Mouse (Mus musculus) embryonic facial prominence, embryonic 14.5 days (tissue): ENCODE measurements around the gene Ccdc182. TPM values are rescaled to one million over a fixed set of nuclear protein-coding genes. Genes with fewer than 3 reads are reported as not detected.

Experiments used
- ATAC-seq: fragments of 200-750 bp; cut with Nextera tagmentation; 2 replicates; pipeline ENCODE4 v1.8.0; 2017; ENCODE audit warnings: low read depth, moderate number of reproducible peaks, moderate TSS enrichment
- DNase-seq: peaks from one replicate; pipeline ENCODE4 v3.0.0-alpha.2; 2015; ENCODE audit warnings: low spot score
- H3K27ac ChIP-seq: fragments of 300-500 bp; sonication (generic); replicated peaks from 2 replicates; pipeline ENCODE4 v1.5.1; 2014; ENCODE audit warnings: low read depth, mild to moderate bottlenecking, low read length, moderate library complexity
- H3K27me3 ChIP-seq: fragments of 300-500 bp; sonication (generic); replicated peaks from 2 replicates; pipeline ENCODE4 v1.6.1; 2014; ENCODE audit warnings: low read length; ENCODE audit not compliant: control insufficient read depth, insufficient read depth
- H3K36me3 ChIP-seq: fragments of 300-500 bp; sonication (generic); 2 replicates; pipeline ENCODE4 v1.6.1; 2014; ENCODE audit warnings: low read length, mixed read lengths; ENCODE audit not compliant: control insufficient read depth, insufficient read depth
- H3K4me1 ChIP-seq: fragments of 300-500 bp; sonication (generic); 2 replicates; pipeline ENCODE4 v1.6.1; 2014; ENCODE audit warnings: antibody characterized with exemption, low read length; ENCODE audit not compliant: control insufficient read depth, insufficient read depth
- H3K4me2 ChIP-seq: fragments of 300-500 bp; sonication (generic); 2 replicates; pipeline ENCODE4 v1.6.1; 2014; ENCODE audit warnings: low read depth, mild to moderate bottlenecking, low read length, moderate library complexity, mixed read lengths
- H3K4me3 ChIP-seq: fragments of 300-500 bp; sonication (generic); 2 replicates; pipeline ENCODE4 v1.5.1; 2014; ENCODE audit warnings: low read depth, mild to moderate bottlenecking, low read length
- H3K9ac ChIP-seq: fragments of 300-500 bp; sonication (generic); 2 replicates; pipeline ENCODE4 v1.6.1; 2014; ENCODE audit warnings: low read depth, mild to moderate bottlenecking, low read length, moderate library complexity, mixed read lengths
- H3K9me3 ChIP-seq: fragments of 300-500 bp; sonication (generic); 2 replicates; pipeline ENCODE4 v1.6.1; 2016; ENCODE audit warnings: low read length; ENCODE audit not compliant: control insufficient read depth
- WGBS: fragments of 180-500 bp; shearing (Covaris S2); extraction: QIAGEN DNeasy Blood & Tissue Kit; methylation state at CpG from one replicate; pipeline ENCODE4 v1.1.7; 2014; 5-methylcytosine and 5-hydroxymethylcytosine counted together
- polyA plus RNA-seq: library from polyadenylated mRNA; unstranded; fragments of >200 nt; fragmentation: Nextera tagmentation; extraction: Ambion mirVana; gene quantifications from 2 replicates; pipeline ENCODE4 v1.2.1, GENCODE M21; 2014

Gene Ccdc182
- polyA plus RNA-seq, 1 experiment from 2014 or later, result not detected

GRCm38 (mm10) chr11:88288805-88289340, 5.0 kb upstream of the Ccdc182 start:
- H3K27ac ChIP-seq, result no peak overlapping the region
- peaks cover under 1% of the 10 kb centered on the region; the same call in 1 of the 2 replicates for H3K4me1 ChIP-seq
- H3K27me3 ChIP-seq, result no peaks in the 10 kb centered on the region
- ATAC-seq (peak; percentile 61), DNase-seq (no peak)
- H3K9ac ChIP-seq, result no peak overlapping the region
- no peak overlapping the region for H3K4me3 ChIP-seq
- H3K4me2 ChIP-seq, result no peak overlapping the region
- H3K9me3 ChIP-seq, result no peaks in the 10 kb centered on the region
- H3K36me3 ChIP-seq, result no peaks in the 10 kb centered on the region
- 48% methylated on average over 12 of the region's 12 CpGs for WGBS

DNA sequence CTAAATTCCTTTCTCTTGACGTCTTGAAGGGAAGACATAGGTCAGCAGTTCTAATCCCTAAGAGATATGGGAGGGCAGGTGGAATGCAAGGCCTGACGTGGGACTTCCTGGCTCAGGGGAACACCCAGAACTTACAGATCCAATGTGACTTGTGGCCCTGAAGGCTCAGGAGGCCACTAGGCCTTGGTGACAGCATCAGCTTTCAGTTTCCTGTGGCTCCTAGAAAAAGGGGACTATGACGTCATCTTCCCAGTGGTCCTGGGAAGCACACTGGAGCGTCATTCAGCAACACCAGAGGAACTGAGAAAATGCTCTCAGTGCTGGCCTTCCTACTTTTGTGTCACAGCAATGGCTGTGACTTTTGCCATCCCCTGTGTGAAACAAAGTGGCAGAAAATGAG, 2.6 kb upstream of the Ccdc182 start:
- 60% methylated on average over 4 of the region's 4 CpGs for WGBS
- Histone ChIP-seq H3K4me2 (no peak overlapping the region), H3K4me1 (peaks cover 6% of the 10 kb centered on the region; the same call in 1 of the 2 replicates), H3K36me3 (no peaks in the 10 kb centered on the region), H3K4me3 (no peak overlapping the region), H3K27ac (no peak overlapping the region), H3K9ac (no peak overlapping the region), H3K9me3 (no peaks in the 10 kb centered on the region), H3K27me3 (no peaks in the 10 kb centered on the region)
- DNase-seq, result no peak
- ATAC-seq, result no peak

GRCm38 (mm10) chr11:88291688-88292087, 2.2 kb upstream of the Ccdc182 start:
- no peak overlapping the region for H3K9ac ChIP-seq
- no peak overlapping the region for H3K4me2 ChIP-seq
- DNase-seq (peak; percentile 61), ATAC-seq (no peak)
- H3K4me3 ChIP-seq, result no peak overlapping the region
- no peak overlapping the region for H3K27ac ChIP-seq
- H3K4me1 ChIP-seq, result peaks cover 6% of the 10 kb centered on the region; the same call in 1 of the 2 replicates
- H3K27me3 ChIP-seq, result no peaks in the 10 kb centered on the region
- no peaks in the 10 kb centered on the region for H3K36me3 ChIP-seq
- WGBS, result 40% methylated on average over 4 of the region's 4 CpGs
- H3K9me3 ChIP-seq, result no peaks in the 10 kb centered on the region

DNA sequence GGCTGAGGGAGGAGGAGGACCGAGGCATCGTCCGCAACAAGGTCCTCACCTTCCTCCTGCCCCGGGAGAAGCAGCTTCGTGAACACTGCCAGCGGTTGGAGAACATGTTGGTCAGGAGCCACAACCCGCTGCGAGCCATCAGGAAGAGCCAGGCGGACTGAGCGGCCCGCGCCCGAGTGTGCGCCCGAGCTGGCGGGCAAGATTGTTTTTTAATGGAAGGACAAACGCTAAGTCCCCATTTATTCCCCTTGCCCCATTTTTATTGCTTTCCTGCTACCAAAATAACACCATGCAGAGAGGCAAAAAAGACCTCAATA, 494 bp downstream of the Ccdc182 start:
- WGBS, result 21% methylated on average over 17 of the region's 17 CpGs
- DNase-seq (no peak), ATAC-seq (no peak)
- peak overlapping the region; percentile 27 for H3K4me3 ChIP-seq
- peak overlapping the region; percentile 50 for H3K9ac ChIP-seq
- H3K9me3 ChIP-seq, result no peaks in the 10 kb centered on the region
- H3K4me2 ChIP-seq, result peak overlapping the region; percentile 52
- peaks cover 6% of the 10 kb centered on the region; the same call in 1 of the 2 replicates for H3K4me1 ChIP-seq
- H3K36me3 ChIP-seq, result no peaks in the 10 kb centered on the region
- H3K27me3 ChIP-seq, result no peaks in the 10 kb centered on the region
- H3K27ac ChIP-seq, result no peak overlapping the region

- no peaks in the 10 kb centered on the region for H3K27me3 ChIP-seq
- H3K27ac ChIP-seq, result no peak overlapping the region
- no peak overlapping the region for H3K9ac ChIP-seq
- no peaks in the 10 kb centered on the region for H3K36me3 ChIP-seq
- WGBS, result 67% methylated on average over 5 of the region's 5 CpGs
- DNase-seq, result no peak
- H3K4me1 ChIP-seq, result peaks cover 6% of the 10 kb centered on the region; the same call in 1 of the 2 replicates
- no peak for ATAC-seq
- H3K4me2 ChIP-seq, result no peak overlapping the region
- H3K9me3 ChIP-seq, result no peaks in the 10 kb centered on the region
- no peak overlapping the region for H3K4me3 ChIP-seq
These were observed 1.4 kb downstream of the Ccdc182 start for GRCm38 (mm10) chr11:88295298-88295697.

DNA sequence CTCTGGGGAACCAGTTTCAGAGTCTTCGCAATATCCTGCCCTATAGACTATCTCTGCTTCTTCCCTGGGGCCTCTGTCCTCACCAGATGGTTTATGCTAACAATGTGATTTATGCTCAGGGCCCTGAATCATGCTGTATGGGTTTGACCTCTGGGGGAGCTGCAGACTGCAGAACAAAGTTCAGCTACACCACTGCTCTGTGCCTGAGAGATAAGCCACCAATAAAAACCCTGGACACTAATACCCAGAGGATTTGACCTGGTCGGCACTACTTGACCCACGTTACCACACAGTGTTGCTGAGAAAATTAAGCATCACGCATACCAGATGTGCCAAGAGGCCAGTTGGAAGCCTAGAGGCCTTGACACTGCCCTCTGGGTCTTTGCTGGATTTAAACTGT, 3.7 kb downstream of the Ccdc182 start:
- 43% methylated on average over 4 of the region's 4 CpGs for WGBS
- no peak overlapping the region for H3K4me2 ChIP-seq
- peaks cover 6% of the 10 kb centered on the region; the same call in 1 of the 2 replicates for H3K4me1 ChIP-seq
- H3K27ac ChIP-seq, result no peak overlapping the region
- no peak overlapping the region for H3K4me3 ChIP-seq
- ATAC-seq (no peak; the same call in 1 of the 2 replicates), DNase-seq (no peak)
- H3K9me3 ChIP-seq, result no peaks in the 10 kb centered on the region
- no peak overlapping the region for H3K9ac ChIP-seq
- no peaks in the 10 kb centered on the region for H3K27me3 ChIP-seq
- H3K36me3 ChIP-seq, result no peaks in the 10 kb centered on the region

DNA sequence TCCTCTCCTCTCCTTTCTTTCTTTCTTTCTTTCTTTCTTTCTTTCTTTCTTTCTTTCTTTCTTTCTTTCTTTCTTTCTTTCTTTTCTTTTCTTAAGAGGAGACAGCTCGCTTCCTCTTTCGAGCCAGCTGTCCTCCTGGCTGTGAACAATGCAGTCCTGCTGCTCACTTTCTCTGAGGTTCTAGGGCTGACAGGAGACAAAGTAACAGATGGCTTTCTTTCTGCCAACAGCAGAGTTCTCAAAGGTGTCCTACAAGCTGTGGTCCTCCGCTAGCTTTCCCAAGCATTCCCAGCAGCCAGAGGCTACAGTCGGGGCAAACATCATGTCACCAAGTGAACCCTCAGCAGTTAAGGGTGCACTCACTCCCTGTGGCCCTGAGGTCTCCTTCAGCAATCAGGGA, 5.5 kb downstream of the Ccdc182 start:
- H3K4me1 ChIP-seq, result peaks cover 1% of the 10 kb centered on the region; the same call in 1 of the 2 replicates
- 78% methylated on average over 4 of the region's 4 CpGs for WGBS
- H3K9me3 ChIP-seq, result no peaks in the 10 kb centered on the region
- DNase-seq, result no peak
- no peak overlapping the region for H3K4me3 ChIP-seq
- H3K36me3 ChIP-seq, result no peaks in the 10 kb centered on the region
- no peak overlapping the region for H3K9ac ChIP-seq
- H3K27me3 ChIP-seq, result no peaks in the 10 kb centered on the region
- H3K27ac ChIP-seq, result no peak overlapping the region
- H3K4me2 ChIP-seq, result no peak overlapping the region
- ATAC-seq, result no peak

DNA sequence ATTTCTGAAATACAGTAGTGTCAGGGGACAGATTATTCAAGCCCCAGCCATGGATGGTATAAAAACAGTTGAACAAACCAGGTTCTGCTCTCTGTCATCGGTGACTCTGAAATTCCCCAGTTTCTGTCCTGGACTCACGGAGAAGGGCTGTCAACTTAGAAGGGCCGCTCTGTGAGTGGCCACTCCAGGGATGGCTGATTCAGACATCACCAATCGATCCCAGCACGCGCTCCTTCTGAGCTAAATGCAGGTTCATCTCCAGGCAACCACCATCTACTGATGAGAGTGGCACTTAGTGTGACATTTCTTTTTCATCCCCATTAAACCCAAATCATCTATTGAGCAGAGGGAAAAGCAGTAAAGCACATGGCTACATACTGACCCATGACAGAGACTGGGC, 7.8 kb downstream of the Ccdc182 start:
- Histone ChIP-seq H3K4me1 (no peaks in the 10 kb centered on the region), H3K27ac (no peak overlapping the region), H3K4me2 (no peak overlapping the region), H3K9me3 (no peaks in the 10 kb centered on the region), H3K9ac (no peak overlapping the region), H3K27me3 (no peaks in the 10 kb centered on the region), H3K36me3 (no peaks in the 10 kb centered on the region), H3K4me3 (no peak overlapping the region)
- ATAC-seq, result no peak; the same call in 1 of the 2 replicates
- no peak for DNase-seq
- 46% methylated on average over 6 of the region's 6 CpGs for WGBS

GRCm38 (mm10) chr11:88305759-88306158, 11.9 kb downstream of the Ccdc182 start:
- no peaks in the 10 kb centered on the region for H3K9me3 ChIP-seq
- no peak overlapping the region for H3K4me2 ChIP-seq
- peaks cover 7% of the 10 kb centered on the region for H3K4me1 ChIP-seq
- WGBS, result 80% methylated on average over 6 of the region's 6 CpGs
- no peak overlapping the region for H3K9ac ChIP-seq
- no peak for DNase-seq
- ATAC-seq, result no peak
- H3K4me3 ChIP-seq, result no peak overlapping the region
- no peak overlapping the region for H3K27ac ChIP-seq
- H3K27me3 ChIP-seq, result no peaks in the 10 kb centered on the region
- no peaks in the 10 kb centered on the region for H3K36me3 ChIP-seq
